Mouse (Mus musculus): ENCODE measurements at regions not wholly inside any gene's neighbourhood (a gene's known extent, or its start where the extent isn't known, plus 50 kb on each side); places are given as distances from the start of the nearest gene placed in this dataset.

GRCm38 (mm10) chr1:56256839-56257490 lies 380.3 kb downstream of the Hsfy2 start:
- TF ChIP-seq CTCF (conservative IDR thresholded peaks at IDR 0.05; ENCODE audit: insufficient read depth, insufficient read length, low read depth, low read length): no peak
- no peak for TF ChIP-seq POLR2A (IDR thresholded peaks at IDR 0.05; ENCODE audit: low read depth, low read length)

Data from kidney, adult 2 months (tissue).